Mouse (Mus musculus): ENCODE results near the gene Gm20388. TPM values are rescaled to one million over a fixed set of nuclear protein-coding genes. Genes with fewer than 3 reads are reported as not detected.

Gene Gm20388
- polyA plus RNA-seq, 1 experiment from 2014 or later, result not detected

DNA sequence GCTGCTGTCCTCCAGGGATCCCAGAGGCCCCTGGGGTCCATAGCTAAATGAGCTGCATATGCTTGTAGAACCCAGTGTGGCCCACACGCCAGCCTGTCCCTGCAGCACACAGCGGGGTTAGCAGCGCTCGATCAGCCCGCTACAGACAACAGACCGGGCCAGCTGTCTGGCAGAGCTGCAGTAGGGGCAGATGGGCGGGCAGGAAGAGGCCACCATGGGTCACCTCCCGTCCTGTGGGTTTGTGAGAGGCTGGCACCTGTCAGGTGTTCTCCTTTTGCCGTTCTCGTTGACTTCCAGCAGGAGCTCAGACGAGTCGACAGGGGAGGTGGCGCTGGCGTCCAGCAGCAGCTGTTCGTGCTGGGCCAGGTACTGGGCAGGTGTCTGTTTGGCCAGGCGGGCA lies 2728.0 kb downstream of the Gm20388 start:
- 66% methylated on average over 16 of the region's 16 CpGs for WGBS
- no peak overlapping the region for H3K9ac ChIP-seq (ENCODE audit: low read length)
- H3K4me2 ChIP-seq (replicated peaks; ENCODE audit: low read depth), result no peak overlapping the region
- DNase-seq (ENCODE audit: low spot score), result peak; percentile 43
- H3K27ac ChIP-seq (replicated peaks), result no peak overlapping the region
- no peak overlapping the region for H3K4me3 ChIP-seq (ENCODE audit: low read depth, low read length)
- H3K36me3 ChIP-seq (ENCODE audit: control insufficient read depth, insufficient read depth, low read length), result peaks cover 2% of the 10 kb centered on the region; the same call in 1 of the 2 replicates
- H3K9me3 ChIP-seq (ENCODE audit: control insufficient read depth, low read length), result no peaks in the 10 kb centered on the region
- H3K4me1 ChIP-seq (replicated peaks; ENCODE audit: control insufficient read depth, insufficient read depth), result peaks cover 7% of the 10 kb centered on the region
- no peaks in the 10 kb centered on the region for H3K27me3 ChIP-seq (ENCODE audit: control insufficient read depth, insufficient read depth, low read length)
- no peak for ATAC-seq (ENCODE audit: low FRiP score, low TSS enrichment)
- TF ChIP-seq EP300 (optimal IDR thresholded peaks at IDR 0.05) (no peak), CTCF (IDR thresholded peaks at IDR 0.05; ENCODE audit: low read depth) (no peak)

DNA sequence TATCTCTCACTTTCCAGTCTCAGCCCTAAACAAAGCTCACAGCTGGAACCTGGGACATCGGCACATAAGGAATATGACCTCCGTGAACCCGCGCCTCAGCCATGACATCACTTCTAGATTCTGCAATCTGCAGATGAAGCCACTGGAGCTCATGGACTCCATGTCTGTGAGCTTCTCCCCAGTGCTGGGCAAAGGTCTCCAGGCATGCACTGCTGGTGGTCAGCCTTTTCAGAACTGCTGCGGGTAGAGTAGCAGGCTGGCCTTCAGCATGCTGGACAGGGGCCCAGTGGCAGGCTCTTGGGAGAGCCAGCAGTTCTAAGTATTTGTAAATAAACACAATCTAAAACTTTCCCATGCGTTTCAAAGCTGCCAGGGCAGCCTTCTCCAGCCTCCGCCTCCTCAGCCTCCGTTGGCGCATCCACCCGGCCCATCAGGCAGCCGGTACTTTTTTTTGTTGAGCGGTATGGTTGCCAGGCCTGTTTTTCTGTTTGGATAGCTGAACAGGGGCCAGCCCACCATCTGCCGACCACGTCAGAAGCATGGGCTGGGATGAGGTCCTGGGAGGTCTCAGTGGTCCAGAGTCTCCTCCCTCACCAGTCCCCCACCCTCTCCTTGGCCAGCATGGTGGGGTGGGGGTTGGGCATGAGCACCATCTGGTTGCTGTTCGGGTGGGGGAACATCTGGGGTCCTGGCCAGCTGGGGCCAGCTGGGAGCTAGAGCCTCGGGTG lies 2729.0 kb downstream of the Gm20388 start:
- Histone ChIP-seq H3K4me1 (replicated peaks; ENCODE audit: control insufficient read depth, insufficient read depth) (peaks cover 7% of the 10 kb centered on the region), H3K9me3 (ENCODE audit: control insufficient read depth, low read length) (no peaks in the 10 kb centered on the region), H3K9ac (ENCODE audit: low read length) (no peak overlapping the region), H3K36me3 (ENCODE audit: control insufficient read depth, insufficient read depth, low read length) (peaks cover 2% of the 10 kb centered on the region; the same call in 1 of the 2 replicates), H3K27me3 (ENCODE audit: control insufficient read depth, insufficient read depth, low read length) (no peaks in the 10 kb centered on the region), H3K27ac (replicated peaks) (peak overlapping the region; percentile 56; the same call in 1 of the 2 replicates), H3K4me2 (replicated peaks; ENCODE audit: low read depth) (no peak overlapping the region), H3K4me3 (ENCODE audit: low read depth, low read length) (no peak overlapping the region)
- TF ChIP-seq EP300 (optimal IDR thresholded peaks at IDR 0.05) (no peak), CTCF (IDR thresholded peaks at IDR 0.05; ENCODE audit: low read depth) (no peak)
- WGBS, result 21% methylated on average over 16 of the region's 16 CpGs
- ATAC-seq (ENCODE audit: low FRiP score, low TSS enrichment) (no peak; the same call in 1 of the 2 replicates), DNase-seq (ENCODE audit: low spot score) (peak; percentile 36)

DNA sequence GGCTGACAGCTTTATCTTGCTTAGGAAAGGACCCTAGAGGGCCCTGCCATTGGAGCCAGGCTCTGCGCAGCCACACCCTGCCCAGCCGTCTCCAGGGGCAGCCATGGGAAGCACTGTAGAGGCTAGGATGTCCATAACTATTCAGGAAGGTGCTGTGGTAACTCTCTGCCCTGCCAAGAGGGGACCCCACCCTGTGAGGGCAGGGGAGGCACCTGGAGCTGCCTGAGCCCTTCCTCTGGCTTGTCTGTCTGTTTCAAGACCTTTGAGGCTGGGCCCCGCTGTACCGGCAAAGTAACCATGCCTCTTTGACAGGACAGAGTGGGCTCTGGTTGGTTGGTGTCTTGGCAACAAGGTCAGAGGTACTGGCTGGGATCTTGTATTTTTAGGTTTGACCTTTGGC lies 2730.2 kb downstream of the Gm20388 start:
- H3K36me3 ChIP-seq (ENCODE audit: control insufficient read depth, insufficient read depth, low read length), result peaks cover 2% of the 10 kb centered on the region; the same call in 1 of the 2 replicates
- no peak overlapping the region for H3K9ac ChIP-seq (ENCODE audit: low read length)
- DNase-seq (ENCODE audit: low spot score), result no peak
- H3K4me2 ChIP-seq (replicated peaks; ENCODE audit: low read depth), result no peak overlapping the region
- H3K9me3 ChIP-seq (ENCODE audit: control insufficient read depth, low read length), result no peaks in the 10 kb centered on the region
- WGBS, result 68% methylated on average over 4 of the region's 4 CpGs
- TF ChIP-seq CTCF (IDR thresholded peaks at IDR 0.05; ENCODE audit: low read depth) (no peak), EP300 (optimal IDR thresholded peaks at IDR 0.05) (no peak)
- ATAC-seq (ENCODE audit: low FRiP score, low TSS enrichment), result no peak
- H3K27ac ChIP-seq (replicated peaks), result no peak overlapping the region
- no peak overlapping the region for H3K4me3 ChIP-seq (ENCODE audit: low read depth, low read length)
- peaks cover 7% of the 10 kb centered on the region for H3K4me1 ChIP-seq (replicated peaks; ENCODE audit: control insufficient read depth, insufficient read depth)
- H3K27me3 ChIP-seq (ENCODE audit: control insufficient read depth, insufficient read depth, low read length), result no peaks in the 10 kb centered on the region

DNA sequence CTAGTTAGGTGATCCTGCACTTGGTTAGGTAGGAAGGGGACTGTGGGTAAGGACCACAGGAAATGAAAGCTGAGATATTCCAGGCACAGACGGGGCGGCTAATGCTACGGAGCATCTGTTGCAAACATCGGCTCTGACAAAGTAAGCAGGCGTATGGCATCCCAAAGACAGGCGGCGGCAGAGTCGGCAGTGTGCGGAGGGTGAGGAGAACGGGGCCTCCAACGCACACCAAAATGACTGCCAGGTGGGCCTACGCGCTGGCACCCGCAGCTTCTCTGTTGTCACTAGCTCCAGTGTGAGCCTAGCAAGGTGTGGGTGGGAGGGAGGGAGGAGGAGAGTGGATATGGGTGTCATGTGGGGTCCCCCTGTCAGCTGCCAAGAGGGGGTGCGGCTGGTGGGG lies 2730.8 kb downstream of the Gm20388 start:
- Histone ChIP-seq H3K27ac (replicated peaks) (no peak overlapping the region), H3K27me3 (ENCODE audit: control insufficient read depth, insufficient read depth, low read length) (no peaks in the 10 kb centered on the region), H3K4me3 (ENCODE audit: low read depth, low read length) (no peak overlapping the region), H3K36me3 (ENCODE audit: control insufficient read depth, insufficient read depth, low read length) (peaks cover 2% of the 10 kb centered on the region; the same call in 1 of the 2 replicates), H3K9me3 (ENCODE audit: control insufficient read depth, low read length) (no peaks in the 10 kb centered on the region), H3K9ac (ENCODE audit: low read length) (no peak overlapping the region), H3K4me2 (replicated peaks; ENCODE audit: low read depth) (no peak overlapping the region), H3K4me1 (replicated peaks; ENCODE audit: control insufficient read depth, insufficient read depth) (peaks cover 7% of the 10 kb centered on the region)
- WGBS, result 62% methylated on average over 15 of the region's 15 CpGs
- peak; percentile 17; the same call in 1 of the 2 replicates for TF ChIP-seq CTCF (IDR thresholded peaks at IDR 0.05; ENCODE audit: low read depth)
- TF ChIP-seq EP300 (optimal IDR thresholded peaks at IDR 0.05), result no peak
- ATAC-seq (ENCODE audit: low FRiP score, low TSS enrichment) (no peak), DNase-seq (ENCODE audit: low spot score) (no peak)

DNA sequence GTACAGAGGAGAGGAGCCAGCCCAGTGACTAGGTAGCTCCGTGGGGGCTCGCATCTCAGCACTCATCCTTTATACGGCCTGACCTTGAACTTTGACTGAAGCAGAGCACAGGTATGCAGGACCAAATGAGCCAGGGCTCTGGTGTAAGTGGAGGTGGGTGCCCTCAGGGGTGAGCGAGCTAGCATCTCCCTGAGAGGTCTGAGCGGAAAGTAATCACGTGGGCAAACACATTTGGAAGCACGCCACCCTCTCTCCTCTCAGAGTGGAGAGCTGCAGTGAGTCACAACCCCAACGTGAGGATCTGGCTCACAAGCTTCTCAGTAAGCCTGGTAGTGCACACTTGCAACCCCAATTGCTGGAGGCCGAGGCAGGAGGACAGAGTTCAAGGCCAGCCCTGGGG lies 2731.4 kb downstream of the Gm20388 start:
- Histone ChIP-seq H3K4me3 (ENCODE audit: low read depth, low read length) (no peak overlapping the region), H3K4me1 (replicated peaks; ENCODE audit: control insufficient read depth, insufficient read depth) (peaks cover 7% of the 10 kb centered on the region), H3K4me2 (replicated peaks; ENCODE audit: low read depth) (no peak overlapping the region), H3K36me3 (ENCODE audit: control insufficient read depth, insufficient read depth, low read length) (peaks cover 2% of the 10 kb centered on the region; the same call in 1 of the 2 replicates), H3K27me3 (ENCODE audit: control insufficient read depth, insufficient read depth, low read length) (no peaks in the 10 kb centered on the region), H3K9me3 (ENCODE audit: control insufficient read depth, low read length) (no peaks in the 10 kb centered on the region), H3K9ac (ENCODE audit: low read length) (no peak overlapping the region), H3K27ac (replicated peaks) (no peak overlapping the region)
- DNase-seq (ENCODE audit: low spot score) (peak; percentile 34), ATAC-seq (ENCODE audit: low FRiP score, low TSS enrichment) (no peak; the same call in 1 of the 2 replicates)
- WGBS, result 52% methylated on average over 9 of the region's 9 CpGs
- TF ChIP-seq EP300 (optimal IDR thresholded peaks at IDR 0.05) (no peak), CTCF (IDR thresholded peaks at IDR 0.05; ENCODE audit: low read depth) (no peak)
